In the genomic region with DNA sequence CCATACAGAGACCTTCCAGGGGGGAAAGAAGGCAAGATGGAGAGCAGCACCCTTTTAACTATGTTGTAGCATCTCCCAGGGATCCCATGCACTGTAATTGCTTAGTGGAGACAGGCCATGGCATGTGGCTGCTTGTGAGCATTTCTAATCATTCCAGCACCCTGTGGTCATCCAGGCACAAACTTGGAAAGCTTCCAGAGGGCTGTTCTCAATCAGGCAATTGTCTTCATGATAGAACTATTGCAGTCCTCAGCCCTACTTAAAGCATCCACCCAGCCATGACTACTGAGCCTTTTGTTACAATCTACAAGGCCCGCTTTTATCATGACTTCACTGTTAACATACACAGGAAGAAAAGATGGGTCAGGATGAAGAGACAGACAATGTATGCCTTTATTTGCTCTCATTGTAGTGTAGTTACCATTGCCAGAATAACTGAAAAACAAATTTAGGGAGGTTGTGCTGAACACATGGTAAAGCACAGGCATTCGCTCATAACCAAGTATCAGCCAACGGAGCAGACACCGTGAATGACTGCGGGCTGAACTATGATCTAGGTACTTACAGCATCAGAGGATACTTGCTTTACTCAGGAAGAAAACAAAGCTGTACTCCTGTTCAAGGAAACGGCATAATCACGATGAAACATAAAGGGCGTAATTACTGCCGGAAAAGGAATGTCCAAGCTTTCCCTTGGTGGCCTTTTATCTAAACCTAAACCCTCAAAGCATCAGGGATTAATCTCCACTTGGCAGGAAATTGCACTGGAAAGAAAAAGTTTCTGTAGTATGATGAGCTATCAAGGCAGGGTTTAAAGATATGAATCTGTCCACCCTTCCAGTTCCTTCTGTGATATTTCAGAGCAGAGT, we compare ENCODE assay signal across 10 mouse cellular contexts.
DNase-seq lines count a peak whose midpoint lies in the region; ATAC-seq lines count a peak whose summit lies in the region.
"Had no signal": no experiment of that assay in that cellular context is flagged by ENCODE, and none has a peak within 500 bp of the region (broad histone marks: within the 10 kb centered on the region; RNA-seq: fewer than 3 reads in every experiment).

No protein-coding gene starts in this region.

- ATAC-seq in heart, embryonic 12.5 days (ENCODE audit: insufficient number of reproducible peaks, low FRiP score), result peak; percentile 39; the same call in 1 of the 2 replicates
- ATAC-seq in embryonic facial prominence, embryonic 14.5 days (ENCODE audit: low read depth), result peak; percentile 62; the same call in 1 of the 2 replicates
- no peak for ATAC-seq in limb, embryonic 15.5 days (ENCODE audit: insufficient number of reproducible peaks, low FRiP score, low TSS enrichment, low read depth)

- no peak for DNase-seq in heart, postnatal 4 days
- peak; percentile 83 for DNase-seq in NIH3T3 (ENCODE audit: low read depth)
- DNase-seq in embryonic facial prominence, embryonic 14.5 days (ENCODE audit: low spot score), result peak; percentile 80
- DNase-seq in thymus, postnatal 10 days (ENCODE audit: low spot score in 2 of 2), result no peak
- no peak for DNase-seq in gastrocnemius, adult 8-10 months (ENCODE audit: low spot score in 2 of 2)
- no peak for DNase-seq in thymus, postnatal 14 days
- DNase-seq: heart, adult 2 months; thymus, postnatal 4 days had no signal

- no peak overlapping the region for H3K27ac ChIP-seq in heart, embryonic 12.5 days (ENCODE audit: poor library complexity, severe bottlenecking)
- peak overlapping the region; percentile 41 for H3K27ac ChIP-seq in embryonic facial prominence, embryonic 14.5 days (replicated peaks; ENCODE audit: low read depth, low read length)
- peak overlapping the region; percentile 44; the same call in 1 of the 2 replicates for H3K27ac ChIP-seq in limb, embryonic 15.5 days
- H3K27ac ChIP-seq: heart, adult 2 months had no signal

- no peak overlapping the region for H3K4me2 ChIP-seq in heart, embryonic 12.5 days
- H3K4me2 ChIP-seq in embryonic facial prominence, embryonic 14.5 days (ENCODE audit: low read depth, low read length), result no peak overlapping the region
- no peak overlapping the region for H3K4me2 ChIP-seq in limb, embryonic 15.5 days

- H3K9me3 ChIP-seq in heart, embryonic 12.5 days (replicated peaks), result no peaks in the 10 kb centered on the region
- H3K9me3 ChIP-seq in embryonic facial prominence, embryonic 14.5 days (ENCODE audit: control insufficient read depth, low read length), result no peaks in the 10 kb centered on the region
- H3K9me3 ChIP-seq in limb, embryonic 15.5 days, result no peaks in the 10 kb centered on the region

- H3K9ac ChIP-seq in heart, embryonic 12.5 days, result no peak overlapping the region
- no peak overlapping the region for H3K9ac ChIP-seq in embryonic facial prominence, embryonic 14.5 days (ENCODE audit: low read depth, low read length)
- no peak overlapping the region for H3K9ac ChIP-seq in limb, embryonic 15.5 days

- H3K4me3 ChIP-seq in heart, embryonic 12.5 days, result no peak overlapping the region
- H3K4me3 ChIP-seq in embryonic facial prominence, embryonic 14.5 days (ENCODE audit: low read depth, low read length), result no peak overlapping the region
- H3K4me3 ChIP-seq in limb, embryonic 15.5 days, result no peak overlapping the region
- H3K4me3 ChIP-seq: heart, adult 2 months had no signal

- H3K36me3 ChIP-seq in heart, embryonic 12.5 days, result no peaks in the 10 kb centered on the region
- no peaks in the 10 kb centered on the region for H3K36me3 ChIP-seq in embryonic facial prominence, embryonic 14.5 days (ENCODE audit: control insufficient read depth, insufficient read depth, low read length)
- no peaks in the 10 kb centered on the region for H3K36me3 ChIP-seq in limb, embryonic 15.5 days

- H3K27me3 ChIP-seq in heart, embryonic 12.5 days (replicated peaks), result no peaks in the 10 kb centered on the region
- H3K27me3 ChIP-seq in embryonic facial prominence, embryonic 14.5 days (replicated peaks; ENCODE audit: control insufficient read depth, insufficient read depth, low read length), result no peaks in the 10 kb centered on the region
- no peaks in the 10 kb centered on the region for H3K27me3 ChIP-seq in limb, embryonic 15.5 days

- 63% methylated on average over 9 of the region's 9 CpGs for WGBS in heart, embryonic 12.5 days
- 50% methylated on average over 9 of the region's 9 CpGs for WGBS in embryonic facial prominence, embryonic 14.5 days
- 52% methylated on average over 9 of the region's 9 CpGs for WGBS in limb, embryonic 15.5 days

- peaks cover 30% of the 10 kb centered on the region for H3K4me1 ChIP-seq in heart, embryonic 12.5 days (replicated peaks)
- peaks cover 22% of the 10 kb centered on the region for H3K4me1 ChIP-seq in embryonic facial prominence, embryonic 14.5 days (ENCODE audit: control insufficient read depth, insufficient read depth, low read length)
- peaks cover 10% of the 10 kb centered on the region for H3K4me1 ChIP-seq in limb, embryonic 15.5 days

Comparison
In these comparisons a context has a peak if more than half of its experiments do, and no peak if none do; other contexts are left out.
1. DNase-seq: peak in NIH3T3 (single experiment) and embryonic facial prominence, embryonic 14.5 days (single experiment); none in heart, postnatal 4 days (single experiment), thymus, postnatal 10 days (0 of 2), gastrocnemius, adult 8-10 months (0 of 2) and thymus, postnatal 14 days (single experiment).